Mouse (Mus musculus) urinary bladder, adult 2 months (tissue): Measurements from ENCODE around the gene Adipor2. TPM values are rescaled to one million over a fixed set of nuclear protein-coding genes. Genes with fewer than 3 reads are reported as not detected.

Experiments
- DNase-seq: peaks from one replicate; pipeline ENCODE4 v3.0.0; 2022; ENCODE audit warnings: low spot score
- polyA plus RNA-seq: library from polyadenylated mRNA; depleted of rRNA; stranded (reverse); fragments of >200 nt; gene quantifications from 2 replicates; pipeline ENCODE4 v1.2.3, GENCODE M21; 2012; rRNA removed

The Adipor2 gene
- polyA plus RNA-seq, 1 experiment = 112 TPM

- DNase-seq = no peak
Measured at GRCm38 (mm10) chr6:119313588-119314375, 103.7 kb downstream of the Adipor2 start.

GRCm38 (mm10) chr6:119313096-119313495 is 104.4 kb downstream of the Adipor2 start:
- DNase-seq = no peak

- DNase-seq = no peak
Measured at GRCm38 (mm10) chr6:119312381-119312780, 105.1 kb downstream of the Adipor2 start.

- DNase-seq = no peak
Measured at GRCm38 (mm10) chr6:119310176-119310575, 107.3 kb downstream of the Adipor2 start.

- DNase-seq = no peak
Measured at GRCm38 (mm10) chr6:119307867-119308413, 109.6 kb downstream of the Adipor2 start.

GRCm38 (mm10) chr6:119303331-119303730 is 114.2 kb downstream of the Adipor2 start:
- DNase-seq = no peak

Other genes starting within 250 kb of the Adipor2 start
- 18.9 TPM in 2 replicates for gene Dcp1b, start 242.5 kb downstream of the Adipor2 start, polyA plus RNA-seq
- 11.2 and 26.9 TPM in 2 replicates for gene Cacna1c, start 221.3 kb downstream of the Adipor2 start, polyA plus RNA-seq
- 0.03 and 0.06 TPM in 2 replicates for gene Cacna2d4, start 181.2 kb downstream of the Adipor2 start, polyA plus RNA-seq
- 0.06 and 0.10 TPM in 2 replicates for gene Lrtm2, start 86.9 kb downstream of the Adipor2 start, polyA plus RNA-seq
- gene Fbxl14, start 62.0 kb upstream of the Adipor2 start, polyA plus RNA-seq = 28.2 and 30.6 TPM in 2 replicates
- gene Wnt5b, start 126.6 kb upstream of the Adipor2 start, polyA plus RNA-seq = 7.3 and 8.0 TPM in 2 replicates